Mouse (Mus musculus): ENCODE data around the gene Hoxb5.

DNA sequence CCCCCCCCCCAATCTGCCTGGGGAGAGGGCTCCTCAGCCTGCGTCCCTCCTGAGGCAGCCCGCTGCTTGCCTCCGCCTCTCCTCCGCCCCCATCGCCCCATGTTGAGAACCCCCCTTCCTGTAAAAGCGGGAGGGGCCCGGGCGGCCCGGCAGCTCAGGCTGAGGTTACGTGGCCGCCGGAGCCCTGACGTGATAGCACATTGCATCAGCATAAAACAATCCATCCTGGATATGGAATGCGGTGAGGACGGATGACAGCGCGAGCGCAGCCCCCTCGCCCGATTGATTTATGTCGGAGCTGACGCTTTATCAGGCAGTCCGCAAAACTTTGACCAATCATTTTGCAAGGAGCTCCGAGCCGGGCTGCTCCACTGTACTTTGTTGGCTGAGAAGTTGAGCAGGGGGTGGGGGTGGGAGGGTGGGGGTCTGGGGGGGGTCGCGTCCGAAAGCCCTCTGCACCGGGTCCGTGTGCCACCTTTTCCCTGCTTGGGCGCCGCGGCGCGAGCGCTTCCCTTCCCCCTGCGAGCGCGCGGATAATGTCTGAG is 32.1 kb upstream of the Hoxb5 start, which contains the start of gene Hoxb9:
- TF ChIP-seq CTCF (IDR thresholded peaks at IDR 0.05; ENCODE audit: low read depth, low read length) (no peak), POLR2A (IDR thresholded peaks at IDR 0.05; ENCODE audit: extremely low read depth, insufficient read depth, low read length) (no peak)
